Mouse (Mus musculus): ENCODE results near the gene Ttyh2.

- TF ChIP-seq POLR2A (IDR thresholded peaks at IDR 0.05; ENCODE audit: extremely low read depth, insufficient read depth, low read length) = no peak
- no peak for TF ChIP-seq CTCF (IDR thresholded peaks at IDR 0.05; ENCODE audit: extremely low read depth, insufficient read depth, low read length)
These were observed 39.3 kb downstream of the Ttyh2 start for GRCm38 (mm10) chr11:114714526-114714925.
